Mouse (Mus musculus) spleen, adult 18-20 months (tissue): Measurements from ENCODE around the gene Olfr67.
"Not testable (repeated sequence)": the region's sequence is repeated elsewhere in the genome, so short reads cannot be mapped to it uniquely, and the experiment has no call there.

Experiments used
- DNase-seq, 2 experiments: peaks; one replicate each; pipeline ENCODE4 v3.0.0; 2022; ENCODE audit warnings: mixed read lengths in 2 of 2

The Olfr67 gene

DNA sequence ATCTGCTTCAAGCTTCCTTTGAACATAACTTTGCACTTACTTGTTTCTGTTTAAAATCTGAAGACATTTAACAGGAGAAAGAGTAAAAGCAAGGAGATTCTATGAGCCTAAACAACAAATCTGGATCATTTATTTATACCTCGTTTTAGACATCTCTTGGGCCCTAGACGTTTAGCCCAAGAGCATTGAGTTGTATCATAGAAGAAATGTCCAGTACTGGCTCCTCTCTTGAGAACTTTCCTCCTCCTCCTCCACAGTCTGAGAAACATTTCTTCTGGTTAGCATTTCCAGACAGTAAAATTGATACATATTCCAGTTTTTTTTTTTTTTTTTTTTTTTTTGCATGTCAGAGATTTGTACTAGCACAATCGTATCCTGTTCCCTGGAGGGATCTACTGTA, at the start of gene Olfr67:
Gene Olfr67, minus strand, starts transcription at position 101 of the 400 bp plus-strand sequence.
- no peak for DNase-seq

DNA sequence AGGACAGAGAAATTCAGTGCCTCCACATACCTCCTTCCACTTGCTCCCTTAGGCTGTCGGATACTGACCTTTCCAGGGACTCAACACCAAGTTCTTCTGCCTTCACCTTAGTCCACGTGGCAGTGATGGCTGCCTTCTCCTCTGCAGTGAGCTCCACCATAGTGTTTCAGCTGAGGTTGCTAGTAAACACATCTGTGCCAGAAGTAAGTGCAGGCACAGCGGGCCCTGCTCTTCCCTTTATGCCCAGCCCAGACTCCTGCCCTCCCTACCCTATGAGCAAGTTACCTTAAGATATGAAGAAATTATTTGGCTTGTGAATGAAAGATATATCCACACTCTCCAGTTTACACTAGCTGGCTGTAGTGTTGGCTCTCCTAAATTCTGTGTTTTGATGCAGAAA, 48.6 kb upstream of the Olfr67 start, which contains the start of gene Hbb-bh2:
Gene Hbb-bh2, minus strand, starts transcription at position 253 of the 400 bp plus-strand sequence.
- no peak for DNase-seq

DNA sequence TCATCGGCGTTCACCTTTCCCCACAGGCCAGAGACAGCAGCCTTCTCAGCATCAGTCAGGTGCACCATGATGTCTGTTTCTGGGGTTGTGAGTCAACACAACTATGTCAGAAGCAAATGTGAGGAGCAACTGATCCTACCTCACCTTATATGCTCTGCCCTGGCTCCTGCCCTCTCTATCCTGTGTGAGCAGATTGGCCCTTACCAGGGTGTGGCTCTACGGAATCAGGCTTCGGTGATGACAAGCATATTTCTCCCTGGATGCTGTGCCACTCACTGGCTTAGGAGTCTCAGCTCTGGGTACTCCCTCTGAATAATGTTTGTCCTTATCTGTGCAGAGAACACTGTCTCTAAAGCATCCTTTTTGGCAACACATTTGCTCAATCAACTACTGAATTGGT, 36.2 kb upstream of the Olfr67 start, which contains the start of gene Hbb-bs:
Gene Hbb-bs, minus strand, starts transcription at position 289 of the 400 bp plus-strand sequence.
- no peak for DNase-seq

DNA sequence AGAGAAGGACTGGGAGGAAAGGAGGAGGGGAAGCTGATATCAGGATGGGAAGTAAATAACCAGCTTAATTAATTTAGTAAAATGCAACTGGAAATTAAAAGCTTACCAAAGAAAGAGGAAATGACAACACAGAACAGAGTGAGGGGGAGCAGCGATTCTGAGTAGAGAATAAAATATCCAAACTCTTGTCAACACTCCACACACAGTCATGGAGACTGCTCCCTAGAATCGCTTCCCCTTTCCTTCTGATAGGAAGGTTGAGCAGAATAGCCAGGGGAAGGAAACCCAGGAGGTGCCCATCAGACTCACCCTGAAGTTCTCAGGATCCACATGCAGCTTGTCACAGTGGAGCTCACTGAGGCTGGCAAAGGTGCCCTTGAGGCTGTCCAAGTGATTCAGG, 35.5 kb upstream of the Olfr67 start:
- DNase-seq, result not testable (repeated sequence)

DNA sequence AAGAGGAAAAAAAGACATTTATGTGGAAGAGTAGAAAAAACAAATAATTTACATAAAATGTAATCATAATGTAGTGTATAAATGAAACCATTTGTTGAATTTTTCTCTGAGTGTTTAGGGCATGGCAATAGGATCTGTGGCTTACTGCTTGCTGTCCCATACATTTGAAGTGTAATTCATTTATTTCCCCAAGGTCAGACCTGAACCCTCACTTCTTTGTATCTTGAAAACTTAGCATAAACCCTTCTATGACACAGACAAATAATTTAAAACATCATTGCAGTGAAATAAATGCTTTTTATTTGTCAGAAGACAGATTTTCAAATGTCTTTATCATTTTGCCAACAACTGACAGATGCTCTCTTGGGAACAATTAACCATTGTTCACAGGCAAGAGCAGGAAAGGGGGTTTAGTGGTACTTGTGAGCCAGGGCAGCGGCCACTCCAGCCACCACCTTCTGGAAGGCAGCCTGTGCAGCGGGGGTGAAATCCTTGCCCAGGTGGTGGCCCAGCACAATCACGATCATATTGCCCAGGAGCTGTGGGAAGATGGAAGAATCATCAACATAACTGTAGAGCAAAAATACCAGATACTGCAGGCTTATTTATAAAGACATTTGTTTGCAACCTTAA, 34.8 kb upstream of the Olfr67 start:
- DNase-seq, result no peak

DNA sequence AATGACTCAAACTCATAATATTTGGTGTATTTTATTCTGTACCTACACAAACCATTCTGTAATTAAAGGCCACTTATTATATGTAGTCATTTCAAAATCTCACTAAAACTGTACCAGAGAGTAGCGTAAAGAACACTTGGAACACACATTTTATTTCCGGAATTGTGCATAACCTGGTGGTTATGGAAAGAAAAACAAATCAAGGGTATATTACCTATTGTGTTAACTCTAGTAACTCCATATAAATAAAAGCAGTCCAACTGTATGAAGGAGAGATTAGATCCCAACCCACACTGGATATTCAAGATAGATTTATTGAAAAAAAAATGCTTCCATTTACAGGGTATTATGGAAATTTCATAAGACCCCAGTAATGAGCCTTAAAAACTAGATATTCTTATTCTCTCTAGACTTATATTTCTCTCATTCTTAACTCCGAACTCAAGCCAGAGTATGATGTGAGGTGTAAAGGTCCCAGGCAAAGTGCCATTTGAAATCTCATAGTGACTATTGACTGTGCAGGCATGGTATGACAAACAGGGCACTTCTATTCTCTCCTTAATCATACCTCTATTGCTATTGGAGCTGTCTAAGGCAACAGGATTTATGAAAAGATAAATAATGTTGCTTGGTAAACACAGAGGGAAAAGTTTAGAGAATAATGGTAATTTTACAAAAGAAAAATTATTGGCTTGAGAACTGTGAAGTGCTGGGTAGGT, 34.1 kb upstream of the Olfr67 start:
- DNase-seq, result no peak

DNA sequence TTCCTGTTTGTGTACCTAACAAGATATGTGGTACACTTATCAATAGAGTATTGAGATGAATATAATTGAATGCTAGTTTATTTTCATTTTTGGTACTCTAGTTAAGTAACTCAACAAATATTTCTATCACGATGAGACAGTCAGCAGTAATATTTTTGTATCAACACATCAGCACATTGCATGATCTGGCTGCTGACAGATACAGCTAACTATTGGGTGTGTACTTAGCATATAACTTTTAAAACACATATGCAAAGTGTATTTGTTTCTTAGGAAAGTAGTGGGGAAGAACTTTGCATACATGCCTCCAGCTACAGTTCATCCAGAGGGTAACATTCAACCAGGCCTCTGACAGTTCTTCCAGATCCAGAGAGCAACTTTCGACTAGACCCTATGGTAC, 33.0 kb upstream of the Olfr67 start:
- DNase-seq, result no peak

DNA sequence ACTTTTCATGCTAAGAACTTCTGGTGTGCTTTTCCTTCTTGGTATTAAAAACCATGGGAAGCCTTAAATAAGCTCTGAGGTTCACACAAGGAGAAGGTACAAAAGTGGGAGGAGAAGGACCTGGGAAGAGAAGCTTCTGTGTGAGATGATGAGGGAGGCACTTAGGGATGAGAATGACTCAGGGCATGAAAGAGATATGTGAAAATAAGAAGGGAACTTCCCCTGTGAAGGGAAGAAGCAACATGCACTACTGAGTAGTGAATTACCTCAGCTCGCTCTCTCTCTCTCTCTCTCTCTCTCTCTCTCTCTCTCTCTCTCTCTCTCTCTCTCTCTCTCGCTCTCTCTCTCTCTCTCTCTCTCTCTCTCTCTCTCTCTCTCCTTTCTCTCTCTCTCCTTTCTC, 23.5 kb upstream of the Olfr67 start:
- not testable (repeated sequence) for DNase-seq

DNA sequence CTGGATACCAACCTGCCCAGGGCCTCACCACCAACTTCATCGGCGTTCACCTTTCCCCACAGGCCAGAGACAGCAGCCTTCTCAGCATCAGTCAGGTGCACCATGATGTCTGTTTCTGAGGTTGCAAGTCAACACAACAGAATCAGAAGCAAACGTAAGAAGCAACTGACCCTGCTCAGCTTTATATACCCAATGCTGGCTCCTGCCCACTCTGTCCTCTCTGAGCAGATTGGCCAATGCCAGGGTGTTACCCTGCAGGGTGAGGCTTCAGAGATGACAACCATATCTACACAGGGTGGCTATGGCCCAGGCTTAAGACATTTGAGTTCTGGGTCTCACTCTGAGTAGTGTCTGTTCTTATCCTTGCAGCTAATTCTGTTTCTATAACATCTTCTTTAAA, 22.1 kb upstream of the Olfr67 start, which contains the start of gene Hbb-bt:
Gene Hbb-bt, minus strand, starts transcription at position 231 of the 400 bp plus-strand sequence.
- no peak for DNase-seq

DNA sequence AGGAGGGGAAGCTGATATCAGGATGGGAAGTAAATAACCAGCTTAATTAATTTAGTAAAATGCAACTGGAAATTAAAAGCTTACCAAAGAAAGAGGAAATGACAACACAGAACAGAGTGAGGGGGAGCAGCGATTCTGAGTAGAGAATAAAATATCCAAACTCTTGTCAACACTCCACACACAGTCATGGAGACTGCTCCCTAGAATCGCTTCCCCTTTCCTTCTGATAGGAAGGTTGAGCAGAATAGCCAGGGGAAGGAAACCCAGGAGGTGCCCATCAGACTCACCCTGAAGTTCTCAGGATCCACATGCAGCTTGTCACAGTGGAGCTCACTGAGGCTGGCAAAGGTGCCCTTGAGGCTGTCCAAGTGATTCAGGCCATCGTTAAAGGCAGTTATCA, 21.5 kb upstream of the Olfr67 start:
- not testable (repeated sequence) for DNase-seq

DNA sequence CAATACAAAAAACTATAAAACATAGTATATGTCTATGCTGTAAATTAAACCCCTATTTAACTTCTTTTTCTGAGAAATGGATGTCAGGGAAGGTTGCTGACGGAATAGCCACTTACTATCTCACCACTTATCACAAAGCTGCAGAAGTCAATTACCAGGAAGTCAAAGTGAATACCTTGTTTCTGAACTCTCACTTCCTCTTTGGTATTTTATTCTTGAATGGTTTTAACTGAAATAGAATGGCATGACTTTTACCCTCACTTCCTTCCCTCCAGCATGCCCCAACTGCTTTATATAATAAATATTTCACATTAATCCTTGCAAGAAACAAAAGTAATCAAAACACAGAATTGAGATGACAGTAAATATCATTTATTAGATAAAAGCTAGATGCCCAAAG, 20.6 kb upstream of the Olfr67 start:
- no peak for DNase-seq

DNA sequence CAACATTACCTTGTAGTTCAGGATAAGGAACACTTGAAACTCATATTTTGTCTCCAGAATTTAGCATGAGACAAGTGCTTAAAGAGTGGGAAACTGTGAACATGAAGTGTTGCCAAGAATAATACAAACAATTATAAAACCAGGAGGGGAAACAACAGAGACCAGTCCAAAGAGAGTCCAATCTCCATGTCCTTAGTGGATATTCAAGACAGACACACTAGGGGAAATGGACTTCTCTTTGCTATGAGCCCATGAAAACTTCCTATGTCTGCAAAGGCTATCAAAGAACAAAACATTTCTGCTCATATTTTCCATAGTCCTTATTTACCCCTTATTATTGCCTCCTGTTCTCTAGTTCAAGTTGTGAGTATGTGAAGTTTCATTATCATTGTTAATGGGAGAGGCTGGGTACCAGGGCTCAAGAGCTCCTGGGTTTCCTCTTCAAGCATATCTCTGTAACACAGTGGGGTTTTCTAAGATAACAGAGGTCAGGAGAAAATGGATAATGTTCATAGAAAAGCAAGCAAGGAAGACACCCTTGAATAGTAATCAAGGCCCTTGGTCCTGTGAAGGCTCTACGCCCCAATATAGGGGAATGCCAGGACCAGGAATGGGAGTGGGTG, 19.7 kb upstream of the Olfr67 start:
- no peak for DNase-seq

DNA sequence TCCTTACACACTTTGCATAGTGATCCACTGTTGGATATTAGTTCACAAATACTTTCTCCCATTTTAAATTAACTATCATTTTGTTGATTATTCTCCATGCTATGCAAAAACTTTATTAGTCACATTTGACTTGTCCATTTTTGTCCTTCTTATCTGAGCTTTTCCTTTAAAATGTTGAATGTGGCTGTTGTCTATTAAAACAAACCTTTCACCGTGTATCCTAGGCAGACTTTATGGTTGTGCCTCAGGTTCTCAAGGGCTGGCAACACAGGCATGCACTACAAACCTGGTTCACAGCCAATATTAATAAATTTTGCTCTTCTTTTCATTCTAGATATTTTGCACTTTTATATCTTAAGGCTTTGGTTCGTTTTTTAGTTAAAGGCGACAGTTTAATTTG, 19.1 kb upstream of the Olfr67 start:
- DNase-seq, result no peak

DNA sequence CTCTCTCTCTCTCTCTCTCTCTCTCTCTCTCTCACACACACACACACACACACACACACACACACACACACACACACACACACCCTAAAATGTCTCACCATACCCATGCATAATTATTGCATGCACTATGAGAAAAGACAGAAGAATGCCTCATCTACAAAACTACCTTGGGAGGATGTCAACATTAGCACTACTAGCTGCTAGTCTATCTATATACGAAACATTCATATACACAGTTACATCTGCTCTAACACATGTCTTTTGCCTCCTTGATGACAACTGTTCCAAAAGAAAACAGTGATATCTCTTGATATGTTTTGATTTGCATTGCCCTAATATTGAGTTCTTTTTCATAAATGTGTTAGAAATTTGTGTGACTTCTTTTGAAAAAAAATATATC, 18.7 kb upstream of the Olfr67 start:
- DNase-seq, result no peak

DNA sequence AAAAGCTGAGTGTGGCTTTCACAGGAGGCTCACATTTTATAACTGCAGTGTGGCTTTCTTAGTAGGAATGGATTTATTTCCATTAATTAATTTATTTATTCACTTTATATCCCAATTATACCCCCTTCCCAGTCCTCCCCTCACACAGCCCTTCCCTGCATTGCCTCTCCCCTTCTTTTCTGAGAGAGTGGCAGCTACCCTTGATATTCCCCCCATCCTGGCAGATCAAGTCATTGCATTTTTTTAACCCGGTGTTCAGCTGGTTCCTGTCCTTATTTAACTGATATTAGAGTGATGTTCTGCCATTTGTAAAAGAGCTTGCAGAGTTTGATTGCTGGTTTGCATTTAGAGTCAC, 18.2 kb upstream of the Olfr67 start:
- DNase-seq, result no peak

DNA sequence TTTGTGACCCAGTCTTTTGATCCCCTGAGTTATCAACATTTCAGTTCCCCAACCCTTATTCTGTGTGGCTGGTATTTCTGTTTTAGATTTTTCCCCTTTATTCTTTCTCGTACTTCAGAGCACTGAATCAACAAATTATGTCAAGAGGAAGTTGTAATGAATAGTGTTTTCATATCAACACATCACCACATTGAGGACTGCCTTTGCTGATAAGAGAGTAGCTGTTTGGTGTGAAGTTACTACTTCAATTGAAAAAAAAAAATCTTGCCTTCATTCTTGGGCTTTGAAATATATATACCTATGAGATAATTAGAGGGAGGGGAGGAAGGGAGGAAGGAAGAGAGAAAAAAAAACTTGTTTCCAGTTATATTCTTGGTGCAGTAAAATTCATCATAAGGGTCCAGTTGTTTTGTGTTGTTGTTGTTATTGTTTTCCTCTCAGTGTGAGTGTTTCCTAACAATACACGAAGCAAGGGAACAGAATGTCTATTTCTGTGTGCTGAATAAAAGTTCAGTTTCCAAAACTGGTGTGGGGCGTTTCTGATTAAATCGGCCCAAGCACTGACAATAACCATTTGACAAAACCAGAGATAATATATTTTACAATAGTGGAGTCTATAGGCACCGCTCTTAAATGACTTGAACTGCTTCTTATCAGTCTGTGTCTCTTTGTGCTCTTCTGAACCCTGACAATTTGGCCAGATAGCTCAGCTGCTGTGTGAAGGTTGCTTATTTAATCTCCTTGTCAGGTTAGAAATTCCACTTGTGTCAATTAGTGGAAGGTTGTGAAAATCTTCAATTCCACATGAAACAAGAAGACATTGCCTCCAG, 17.6 kb upstream of the Olfr67 start:
- DNase-seq, result no peak

DNA sequence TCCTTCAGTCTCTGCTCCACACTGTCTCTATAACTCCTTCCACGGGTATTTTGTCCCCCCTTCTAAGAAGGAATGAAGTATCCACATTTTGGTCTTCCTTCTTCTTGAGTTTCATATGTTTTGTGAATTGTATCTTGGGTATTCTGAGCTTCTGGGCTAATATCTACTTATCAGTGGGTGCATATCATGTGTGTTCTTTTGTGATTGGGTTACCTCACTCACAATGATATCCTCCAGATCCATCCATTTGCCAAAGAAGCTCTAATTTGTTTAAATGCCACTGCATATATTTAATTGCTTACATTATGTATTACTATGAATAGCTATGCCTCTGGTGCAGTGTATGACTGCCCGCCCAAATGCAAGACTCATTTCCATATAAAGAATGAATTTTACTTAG, 16.5 kb upstream of the Olfr67 start:
- DNase-seq, result not testable (repeated sequence)

DNA sequence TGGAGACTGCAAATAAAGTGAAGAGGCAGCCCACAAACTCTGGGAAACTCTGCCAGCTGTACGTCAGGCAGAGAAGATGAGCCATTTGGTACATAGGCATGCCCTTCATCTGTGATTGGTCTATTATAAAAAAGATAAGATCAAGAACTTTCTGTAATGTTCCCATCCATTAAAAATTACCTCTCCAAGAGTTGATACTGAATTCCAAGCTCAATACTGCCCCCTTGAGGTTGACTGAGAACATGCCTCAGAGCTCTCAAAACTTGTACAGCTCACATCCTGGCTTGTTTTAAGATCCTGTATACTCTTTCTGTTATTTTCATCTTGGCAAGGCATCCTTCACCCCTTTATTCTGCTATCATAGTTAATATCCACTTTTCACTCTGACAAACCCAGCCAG, 15.2 kb upstream of the Olfr67 start:
- DNase-seq, result no peak

DNA sequence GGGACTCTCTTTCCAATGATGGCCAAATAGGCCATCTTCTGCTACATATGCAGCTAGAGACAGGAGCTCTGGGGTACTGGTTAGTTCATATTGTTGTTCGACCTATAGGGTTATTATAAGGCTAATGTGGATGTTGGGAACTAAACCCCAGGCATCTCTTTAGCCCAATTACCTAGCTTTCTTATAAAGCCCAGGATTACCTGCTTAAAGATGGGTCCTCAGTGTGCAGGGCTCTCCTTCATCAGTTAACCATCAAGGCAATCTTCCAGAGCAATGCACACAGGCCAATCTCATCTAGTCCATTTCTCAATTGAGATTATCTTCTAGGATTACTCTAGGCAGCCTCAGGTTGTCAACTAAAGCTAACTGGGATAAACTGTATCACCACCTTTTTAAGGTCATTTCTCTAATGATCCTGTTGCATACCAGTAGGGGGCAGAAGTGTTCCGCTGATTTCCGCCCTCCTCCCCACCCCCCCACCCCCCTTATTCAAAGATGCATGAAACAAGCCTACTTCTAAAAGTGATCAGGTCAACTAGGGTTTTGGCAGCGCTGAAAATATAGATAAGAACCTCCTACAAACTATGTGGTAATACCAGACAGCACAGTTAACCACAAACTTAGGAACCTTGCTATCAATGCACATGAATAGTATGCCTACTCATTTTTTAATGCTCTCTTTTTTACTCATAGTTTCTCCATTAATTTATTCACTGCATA, 1.2 kb upstream of the Olfr67 start:
- no peak for DNase-seq

DNA sequence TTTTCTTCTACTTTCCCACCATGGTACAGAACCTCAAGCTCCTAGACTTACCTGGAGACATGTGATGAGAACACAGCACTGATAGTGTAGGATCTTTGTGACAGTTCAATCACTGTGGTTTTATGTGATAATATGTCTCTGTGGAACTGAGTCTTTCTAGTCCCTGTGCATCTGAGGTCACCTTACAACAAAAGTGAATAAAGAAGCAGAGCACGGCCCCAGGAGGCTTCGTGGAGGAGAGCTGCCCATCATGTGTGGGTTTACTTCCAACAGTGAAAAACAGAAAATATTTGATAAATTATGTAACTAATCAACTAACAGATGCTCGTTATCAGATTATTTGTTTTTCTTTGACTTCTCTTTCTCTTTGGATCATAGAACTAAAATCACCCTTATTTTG, 12.0 kb downstream of the Olfr67 start, which contains the start of gene Olfr68:
Gene Olfr68, minus strand, starts transcription at position 101 of the 400 bp plus-strand sequence.
- no peak for DNase-seq

DNA sequence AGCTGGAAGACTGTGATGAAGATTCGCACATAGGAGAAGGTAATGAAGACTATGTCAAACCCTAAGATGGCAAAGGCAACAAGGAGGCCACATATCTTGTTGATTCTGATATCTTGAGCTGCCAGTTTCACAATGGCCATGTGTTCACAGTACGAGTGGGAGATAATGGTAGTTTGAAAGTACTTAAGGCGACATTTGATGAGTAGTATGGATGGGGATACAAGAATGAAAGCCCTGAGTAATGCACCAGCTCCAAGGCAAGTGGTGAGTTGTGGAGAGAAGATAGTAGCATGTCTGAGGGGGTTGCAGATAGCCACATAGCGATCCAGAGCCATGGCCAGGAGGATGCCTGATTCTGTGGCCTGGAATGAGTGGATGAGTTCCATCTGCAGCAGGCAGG, 14.0 kb downstream of the Olfr67 start:
- not testable (repeated sequence) for DNase-seq

DNA sequence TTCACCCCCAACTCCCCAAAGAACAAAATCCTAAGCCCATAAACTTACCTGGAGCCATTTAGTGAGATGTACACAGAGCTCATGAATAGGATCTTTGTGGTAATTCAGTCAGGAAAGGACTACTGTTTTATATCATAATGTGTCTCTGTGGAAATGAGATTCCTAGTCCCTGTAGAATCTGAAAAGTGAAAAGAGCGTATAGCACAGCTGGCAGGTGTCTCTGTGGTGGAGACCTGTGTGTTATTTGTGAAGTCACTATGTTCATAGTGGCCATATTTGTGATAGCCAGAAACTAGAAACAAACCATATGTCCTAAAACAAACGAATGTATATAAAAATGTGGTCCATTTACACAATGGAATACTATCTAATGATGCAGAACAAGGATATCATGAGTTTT, 20.1 kb downstream of the Olfr67 start, which contains the start of gene Olfr69:
Gene Olfr69, minus strand, starts transcription at position 101 of the 400 bp plus-strand sequence.
- DNase-seq, result no peak
